Mouse (Mus musculus) lung, adult 10 weeks (tissue): ENCODE data around the gene Glis2. TPM values are rescaled to one million over a fixed set of nuclear protein-coding genes. Genes with fewer than 3 reads are reported as not detected.

Experiments used
- polyA plus RNA-seq: library from polyadenylated mRNA; stranded (reverse); fragments of 350-450 nt; fragmentation: Illumina TruSeq; extraction: RNeasy Lipid Tissue Mini Kit (QIAGEN cat#74804); gene quantifications from one replicate; pipeline ENCODE4 v1.2.3, GENCODE M21; 2014; ENCODE audit warnings: low read depth, low replicate concordance; ENCODE audit not compliant: insufficient read depth

Glis2 gene
- polyA plus RNA-seq = 16.7 TPM

GRCm38 (mm10) chr16:4593971-4594813 lies at the start of gene Glis2:
Glis2 (plus strand) TSS chr16:4594713.

GRCm38 (mm10) chr16:4559715-4560144 lies 34.8 kb upstream of the Glis2 start, which contains the start of gene Tfap4:
Tfap4 (minus strand) TSS chr16:4559854.

GRCm38 (mm10) chr16:4624481-4625110 lies 30.1 kb downstream of the Glis2 start, which contains the start of gene Pam16:
Pam16 (minus strand) TSS chr16:4624988.

GRCm38 (mm10) chr16:4639831-4640237 lies 45.3 kb downstream of the Glis2 start, which contains the start of the genes Vasn and Dnaja3:
Vasn (plus strand) TSS chr16:4639941.
Dnaja3 (plus strand) TSS chr16:4639989.

Other genes with a start within 250 kb of the Glis2 start
- 2.6 TPM for gene Adcy9, start 174.2 kb upstream of the Glis2 start, polyA plus RNA-seq
- gene Srl, start 52.9 kb upstream of the Glis2 start, polyA plus RNA-seq = 5.4 TPM
- 3.5 TPM for gene Tfap4, start 34.9 kb upstream of the Glis2 start, polyA plus RNA-seq
- gene Pam16, start 30.3 kb downstream of the Glis2 start, polyA plus RNA-seq = 57.6 TPM
- 19.4 TPM for gene Vasn, start 45.2 kb downstream of the Glis2 start, polyA plus RNA-seq
- gene Dnaja3, start 45.3 kb downstream of the Glis2 start, polyA plus RNA-seq = 25.0 TPM
- gene Coro7, start 85.1 kb downstream of the Glis2 start, polyA plus RNA-seq = 11.4 TPM
- gene Nmral1, start 124.6 kb downstream of the Glis2 start, polyA plus RNA-seq = 2.9 TPM
- gene Hmox2, start 131.6 kb downstream of the Glis2 start, polyA plus RNA-seq = 65.9 TPM
- 24.1 TPM for gene Cdip1, start 195.6 kb downstream of the Glis2 start, polyA plus RNA-seq
- gene 4930562C15Rik, start 240.7 kb downstream of the Glis2 start, polyA plus RNA-seq = 1.4 TPM